Mouse (Mus musculus) bone marrow macrophage, adult 2 months (primary cell): ENCODE measurements at regions not wholly inside any gene's neighbourhood (a gene's known extent, or its start where the extent isn't known, plus 50 kb on each side); places are given as distances from the start of the nearest gene placed in this dataset.

Experiments used
- CTCF ChIP-seq: IDR thresholded peaks from 2 replicates; pipeline ENCODE4 v1.5.1; 2012; ENCODE audit warnings: low read depth, mild to moderate bottlenecking, low read length, moderate library complexity
- POLR2A ChIP-seq: IDR thresholded peaks from 2 replicates; pipeline ENCODE4 v1.6.1; 2012; ENCODE audit warnings: mild to moderate bottlenecking, low read depth, low read length, borderline replicate concordance

- TF ChIP-seq CTCF (no peak), POLR2A (no peak)
These were observed 82.1 kb upstream of the Pkn2 start for GRCm38 (mm10) chr3:142963818-142964372.
